Comparison of ENCODE assay signal across 8 mouse cellular contexts in genomic region chr8:120067936-120068668, GRCm38 (mm10). TPM values are rescaled to one million over a fixed set of nuclear protein-coding genes. Genes with fewer than 3 reads are reported as not detected.
DNase-seq lines count a peak whose midpoint lies in the region; ATAC-seq lines count a peak whose summit lies in the region.

No protein-coding gene starts in this region.

- H3K27ac ChIP-seq in heart, embryonic 10.5 days = no peak overlapping the region
- peak overlapping the region; percentile 48 for H3K27ac ChIP-seq in kidney, embryonic 15.5 days
- H3K27ac ChIP-seq in midbrain, embryonic 15.5 days = no peak overlapping the region

- H3K27me3 ChIP-seq in heart, embryonic 10.5 days (ENCODE audit: insufficient read depth, poor library complexity, severe bottlenecking) = peaks cover 29% of the 10 kb centered on the region
- no peaks in the 10 kb centered on the region for H3K27me3 ChIP-seq in kidney, embryonic 15.5 days
- no peaks in the 10 kb centered on the region for H3K27me3 ChIP-seq in midbrain, embryonic 15.5 days (replicated peaks)

- H3K9me3 ChIP-seq in heart, embryonic 10.5 days = no peaks in the 10 kb centered on the region
- no peaks in the 10 kb centered on the region for H3K9me3 ChIP-seq in kidney, embryonic 15.5 days (replicated peaks)
- no peaks in the 10 kb centered on the region for H3K9me3 ChIP-seq in midbrain, embryonic 15.5 days

- ATAC-seq in kidney, embryonic 15.5 days (replicated peaks; ENCODE audit: low FRiP score) = peak; percentile 68
- no peak for ATAC-seq in midbrain, embryonic 15.5 days (replicated peaks)

- peak; percentile 77 to 92 for DNase-seq in heart, adult 18-20 months
- no peak for DNase-seq in heart, embryonic 10.5 days (ENCODE audit: low spot score)
- DNase-seq in cerebellum, postnatal 36 days = peak; percentile 57 to 61
- DNase-seq in skeletal muscle tissue, adult 2 months (ENCODE audit: low read depth, low spot score) = peak; percentile 97
- no peak for DNase-seq in frontal cortex, adult 2 months (ENCODE audit: extremely low spot score in 1 of 2, low spot score in 1 of 2)
- DNase-seq in urinary bladder, postnatal 25 days (ENCODE audit: low spot score) = no peak

- H3K9ac ChIP-seq in kidney, embryonic 15.5 days = no peak overlapping the region
- H3K9ac ChIP-seq in midbrain, embryonic 15.5 days = no peak overlapping the region

- H3K4me3 ChIP-seq in heart, embryonic 10.5 days = no peak overlapping the region
- no peak overlapping the region for H3K4me3 ChIP-seq in kidney, embryonic 15.5 days (replicated peaks)
- no peak overlapping the region for H3K4me3 ChIP-seq in midbrain, embryonic 15.5 days

- H3K4me1 ChIP-seq in heart, embryonic 10.5 days = peaks cover 23% of the 10 kb centered on the region
- H3K4me1 ChIP-seq in kidney, embryonic 15.5 days = peaks cover 28% of the 10 kb centered on the region
- H3K4me1 ChIP-seq in midbrain, embryonic 15.5 days = peaks cover 4% of the 10 kb centered on the region; the same call in 1 of the 2 replicates

- H3K4me2 ChIP-seq in kidney, embryonic 15.5 days = no peak overlapping the region
- H3K4me2 ChIP-seq in midbrain, embryonic 15.5 days = no peak overlapping the region

- 58% methylated on average over 19 of the region's 19 CpGs for WGBS in heart, embryonic 10.5 days
- 27% methylated on average over 19 of the region's 19 CpGs for WGBS in kidney, embryonic 15.5 days
- 61% methylated on average over 19 of the region's 19 CpGs for WGBS in midbrain, embryonic 15.5 days

- no peaks in the 10 kb centered on the region for H3K36me3 ChIP-seq in heart, embryonic 10.5 days
- H3K36me3 ChIP-seq in kidney, embryonic 15.5 days = no peaks in the 10 kb centered on the region
- H3K36me3 ChIP-seq in midbrain, embryonic 15.5 days (replicated peaks) = no peaks in the 10 kb centered on the region

RNA-seq across cellular contexts. Expression of gene Zdhhc7, which starts 33.2 kb away (rescaled TPM):
- total RNA-seq in heart, adult 18-20 months (2021) = 10 to 100 TPM; 36.6 to 38.6 TPM
- polyA plus RNA-seq in heart, embryonic 10.5 days (2016; fragmentation: Nextera tagmentation; extraction: Ambion mirVana) = 35.5 and 37.3 TPM in 2 replicates
- 31.9 and 34.3 TPM in 2 replicates for polyA plus RNA-seq in kidney, embryonic 15.5 days (2015; fragmentation: Nextera tagmentation; extraction: Ambion mirVana)
- polyA plus RNA-seq in frontal cortex, adult 2 months (2012; rRNA removed) = 33.5 and 36.6 TPM in 2 replicates
- 31.3 and 33.8 TPM in 2 replicates for polyA plus RNA-seq in midbrain, embryonic 15.5 days (2015; fragmentation: Nextera tagmentation; extraction: Ambion mirVana)

RNA-seq across cellular contexts. Expression of gene 6430548M08Rik, which starts 45.9 kb away (rescaled TPM):
- total RNA-seq in heart, adult 18-20 months (2021) = 10 to 100 TPM; 15.1 to 19.3 TPM
- 8.2 and 11.9 TPM in 2 replicates for polyA plus RNA-seq in heart, embryonic 10.5 days (2016; fragmentation: Nextera tagmentation; extraction: Ambion mirVana)
- 5.8 and 6.1 TPM in 2 replicates for polyA plus RNA-seq in kidney, embryonic 15.5 days (2015; fragmentation: Nextera tagmentation; extraction: Ambion mirVana)
- 202 and 212 TPM in 2 replicates for polyA plus RNA-seq in frontal cortex, adult 2 months (2012; rRNA removed)
- polyA plus RNA-seq in midbrain, embryonic 15.5 days (2015; fragmentation: Nextera tagmentation; extraction: Ambion mirVana) = 33.6 and 35.7 TPM in 2 replicates

Comparison
In these comparisons a context has a peak if more than half of its experiments do, and no peak if none do; other contexts are left out.
1. DNase-seq: peak in heart, adult 18-20 months (2 of 2), cerebellum, postnatal 36 days (2 of 2) and skeletal muscle tissue, adult 2 months (single experiment); none in heart, embryonic 10.5 days (single experiment), frontal cortex, adult 2 months (0 of 2) and urinary bladder, postnatal 25 days (single experiment).